Mouse (Mus musculus): ENCODE data around the gene Hnrnpl. TPM values are rescaled to one million over a fixed set of nuclear protein-coding genes. Genes with fewer than 3 reads are reported as not detected.

Gene Hnrnpl
- polyA plus RNA-seq, 1 experiment from 2014 or later, result 312 TPM

DNA sequence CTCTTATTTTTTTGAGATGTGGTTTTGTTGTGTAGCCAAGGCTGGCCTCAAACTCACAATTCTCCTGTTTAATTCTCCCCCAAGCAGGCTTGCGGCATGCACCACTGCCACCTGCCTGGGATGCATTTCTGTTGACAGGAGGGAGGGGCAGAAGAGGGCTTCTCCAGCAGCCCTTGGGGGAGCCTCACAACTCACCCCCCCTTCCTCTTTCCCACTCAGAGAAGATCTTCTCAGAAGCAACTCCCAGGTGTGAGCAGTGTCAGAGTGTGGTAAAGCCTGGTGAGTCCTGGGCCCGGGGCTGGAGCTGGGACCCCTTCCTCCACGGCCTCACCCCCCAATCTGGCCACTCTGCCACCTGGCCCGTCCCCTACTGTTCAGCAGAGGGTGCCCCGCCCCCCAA, 23.2 kb upstream of the Hnrnpl start:
- Histone ChIP-seq H3K36me3 (ENCODE audit: control insufficient read depth, insufficient read depth, low read length) (0 out of 2 replicates have a peak, but pooled peaks cover 2% of the 10 kb centered on the region), H3K27ac (ENCODE audit: low read depth, low read length) (no peak overlapping the region), H3K9me3 (ENCODE audit: control insufficient read depth, low read length) (no peaks in the 10 kb centered on the region), H3K4me2 (replicated peaks; ENCODE audit: low read depth, low read length) (no peak overlapping the region), H3K9ac (ENCODE audit: low read depth, low read length) (no peak overlapping the region), H3K4me1 (replicated peaks; ENCODE audit: control insufficient read depth, insufficient read depth, low read length) (peaks cover 2% of the 10 kb centered on the region; the same call in 1 of the 2 replicates), H3K4me3 (ENCODE audit: low read depth, low read length) (no peak overlapping the region), H3K27me3 (ENCODE audit: control insufficient read depth, insufficient read depth, low read length) (no peaks in the 10 kb centered on the region)
- WGBS, result 71% methylated on average over 4 of the region's 5 CpGs
- ATAC-seq (ENCODE audit: low FRiP score) (no peak), DNase-seq (ENCODE audit: low spot score) (no peak)

DNA sequence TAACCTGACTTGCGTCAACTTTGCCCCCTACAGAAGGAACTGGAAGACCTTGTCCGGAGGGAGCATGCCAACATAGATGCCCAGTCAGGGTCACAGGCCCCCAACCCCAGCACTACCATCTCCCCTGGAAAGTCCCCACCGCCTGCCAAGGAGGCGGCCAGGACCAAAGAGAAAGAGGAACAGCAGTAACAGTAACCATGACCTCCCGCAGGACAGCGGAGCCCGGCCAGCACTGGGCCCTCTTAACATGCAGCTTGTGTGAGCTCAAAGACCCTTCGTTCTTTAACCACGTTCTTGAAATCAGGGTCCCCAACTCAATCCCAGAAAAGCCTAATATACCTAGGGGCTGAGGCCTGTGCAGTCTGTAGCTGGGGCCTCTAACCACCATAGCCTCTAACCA, 20.5 kb upstream of the Hnrnpl start:
- DNase-seq (ENCODE audit: low spot score), result no peak
- no peak for ATAC-seq (ENCODE audit: low FRiP score)
- Histone ChIP-seq H3K4me2 (replicated peaks; ENCODE audit: low read depth, low read length) (no peak overlapping the region), H3K9ac (ENCODE audit: low read depth, low read length) (no peak overlapping the region), H3K27ac (ENCODE audit: low read depth, low read length) (no peak overlapping the region), H3K4me3 (ENCODE audit: low read depth, low read length) (no peak overlapping the region), H3K27me3 (ENCODE audit: control insufficient read depth, insufficient read depth, low read length) (no peaks in the 10 kb centered on the region), H3K36me3 (ENCODE audit: control insufficient read depth, insufficient read depth, low read length) (0 out of 2 replicates have a peak, but pooled peaks cover 2% of the 10 kb centered on the region), H3K4me1 (replicated peaks; ENCODE audit: control insufficient read depth, insufficient read depth, low read length) (no peaks in the 10 kb centered on the region; the same call in 1 of the 2 replicates), H3K9me3 (ENCODE audit: control insufficient read depth, low read length) (no peaks in the 10 kb centered on the region)
- 89% methylated on average over 8 of the region's 9 CpGs for WGBS

DNA sequence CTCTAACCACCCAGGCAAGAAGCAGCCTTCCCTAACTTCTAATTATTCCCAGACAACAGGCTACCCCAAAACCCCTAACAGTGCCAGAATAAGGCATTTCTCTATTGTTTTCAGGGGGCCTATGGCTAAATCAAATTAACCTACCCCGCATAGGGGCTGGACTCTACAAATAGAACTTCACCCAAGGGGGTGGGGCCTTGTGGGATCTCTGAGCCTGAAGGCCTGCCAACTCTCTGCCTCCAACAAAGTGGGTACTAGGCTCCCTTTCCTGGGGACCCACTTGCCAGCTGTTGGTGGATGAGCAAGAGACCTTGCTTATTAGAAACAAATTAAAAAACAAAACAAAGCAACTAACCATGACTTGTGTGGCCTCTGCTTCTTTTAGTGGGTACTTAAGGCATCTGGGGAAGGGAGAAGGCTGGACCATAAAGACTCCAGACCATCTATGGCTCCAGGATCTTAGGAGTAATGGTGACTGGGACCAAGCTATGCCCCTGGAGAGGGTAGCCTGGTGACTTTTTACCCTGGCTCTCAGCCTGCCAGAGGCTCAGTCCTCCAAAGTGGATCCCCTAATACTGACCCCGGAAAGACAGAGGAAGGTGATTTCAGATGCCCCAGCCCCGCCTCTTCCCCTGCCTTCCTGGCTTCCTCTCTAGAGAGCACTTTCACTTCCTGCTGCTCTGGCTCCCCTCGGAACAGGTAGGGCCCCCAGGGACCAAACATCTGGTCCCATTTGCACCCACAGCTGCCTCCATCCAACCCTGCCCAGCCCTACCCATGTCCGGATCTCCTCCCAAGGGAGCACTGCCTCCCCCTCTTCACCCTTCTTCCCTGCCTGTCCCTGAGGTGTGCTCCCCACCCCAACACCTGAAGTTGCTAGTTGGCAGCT, 19.8 kb upstream of the Hnrnpl start, which contains the start of gene Rinl:
Rinl (plus strand) TSS at position 663 of the 889 bp plus-strand sequence.
- Histone ChIP-seq H3K27ac (ENCODE audit: low read depth, low read length) (no peak within 1 kb of the TSS), H3K9ac (ENCODE audit: low read depth, low read length) (no peak within 1 kb of the TSS), H3K4me3 (ENCODE audit: low read depth, low read length) (no peak within 1 kb of the TSS), H3K27me3 (ENCODE audit: control insufficient read depth, insufficient read depth, low read length) (no peaks in the 10 kb centered on the region), H3K36me3 (ENCODE audit: control insufficient read depth, insufficient read depth, low read length) (0 out of 2 replicates have a peak, but pooled peaks cover 2% of the 10 kb centered on the region), H3K9me3 (ENCODE audit: control insufficient read depth, low read length) (no peaks in the 10 kb centered on the region), H3K4me2 (replicated peaks; ENCODE audit: low read depth, low read length) (no peak within 1 kb of the TSS), H3K4me1 (replicated peaks; ENCODE audit: control insufficient read depth, insufficient read depth, low read length) (no peaks in the 10 kb centered on the region; the same call in 1 of the 2 replicates)
- WGBS, result 78% methylated on average over 5 of the region's 5 CpGs
- no peak for ATAC-seq (ENCODE audit: low FRiP score)
- DNase-seq (ENCODE audit: low spot score), result no peak

DNA sequence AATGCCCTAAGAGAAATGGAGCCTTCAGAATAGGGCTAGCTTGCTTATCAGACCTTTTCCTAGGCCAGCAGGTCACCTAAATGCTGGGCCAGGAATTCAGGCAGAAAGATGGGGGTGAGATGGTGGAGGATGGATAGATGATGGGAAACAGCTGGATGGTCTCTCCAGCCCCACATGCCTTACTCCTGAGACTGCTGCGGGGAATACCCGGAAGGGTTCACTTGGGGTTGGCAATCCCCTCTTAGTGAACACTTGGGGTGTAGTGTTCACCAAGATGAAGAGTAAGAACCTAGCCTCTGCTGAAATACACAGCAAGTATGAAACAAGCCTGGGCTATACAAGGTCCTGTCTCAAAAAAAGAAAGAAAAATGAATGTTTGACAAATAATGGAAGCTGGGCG, 19.1 kb upstream of the Hnrnpl start:
- Histone ChIP-seq H3K4me2 (replicated peaks; ENCODE audit: low read depth, low read length) (no peak overlapping the region), H3K4me1 (replicated peaks; ENCODE audit: control insufficient read depth, insufficient read depth, low read length) (no peaks in the 10 kb centered on the region; the same call in 1 of the 2 replicates), H3K36me3 (ENCODE audit: control insufficient read depth, insufficient read depth, low read length) (0 out of 2 replicates have a peak, but pooled peaks cover 2% of the 10 kb centered on the region), H3K27ac (ENCODE audit: low read depth, low read length) (no peak overlapping the region), H3K9ac (ENCODE audit: low read depth, low read length) (no peak overlapping the region), H3K9me3 (ENCODE audit: control insufficient read depth, low read length) (no peaks in the 10 kb centered on the region), H3K4me3 (ENCODE audit: low read depth, low read length) (no peak overlapping the region), H3K27me3 (ENCODE audit: control insufficient read depth, insufficient read depth, low read length) (no peaks in the 10 kb centered on the region)
- DNase-seq (ENCODE audit: low spot score) (no peak), ATAC-seq (ENCODE audit: low FRiP score) (no peak)
- WGBS, result 80% methylated on average over 3 of the region's 3 CpGs

DNA sequence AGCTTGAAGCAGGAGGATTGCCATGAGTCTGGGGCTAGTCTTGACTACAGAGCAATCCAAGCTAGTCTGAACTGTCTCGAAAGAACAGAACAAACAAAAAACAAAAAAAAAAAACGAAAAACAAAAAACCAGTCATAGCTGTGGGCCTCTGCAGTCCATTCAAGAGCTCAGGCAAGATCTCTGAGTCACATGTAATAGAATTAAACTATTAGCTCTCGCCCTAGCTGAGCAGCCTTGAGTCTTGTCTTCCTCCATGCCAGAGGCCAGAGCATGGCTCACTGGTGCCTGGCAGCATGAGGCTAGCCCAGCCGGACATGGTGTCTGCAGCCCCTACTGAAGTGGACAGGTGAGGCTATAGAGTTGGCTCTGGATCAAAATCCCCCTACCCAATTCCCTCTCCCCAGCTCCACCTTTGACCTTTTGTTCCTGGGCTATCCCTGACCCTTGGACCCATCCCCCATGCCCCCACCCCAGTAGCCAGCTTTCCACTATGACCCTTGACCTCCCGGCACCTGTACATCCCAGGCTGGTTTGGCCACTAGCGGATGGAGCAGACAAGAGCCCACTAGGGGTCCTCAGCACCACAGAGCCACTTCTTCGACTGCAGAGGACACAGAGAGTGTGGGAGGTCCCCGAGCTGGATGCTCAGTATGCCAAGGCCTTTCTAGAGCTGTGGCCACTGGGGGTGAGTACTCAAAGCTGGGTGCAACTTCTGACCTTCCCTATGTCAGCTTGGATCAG, 18.1 kb upstream of the Hnrnpl start:
- 45% methylated on average over 8 of the region's 8 CpGs for WGBS
- no peak for ATAC-seq (ENCODE audit: low FRiP score)

DNA sequence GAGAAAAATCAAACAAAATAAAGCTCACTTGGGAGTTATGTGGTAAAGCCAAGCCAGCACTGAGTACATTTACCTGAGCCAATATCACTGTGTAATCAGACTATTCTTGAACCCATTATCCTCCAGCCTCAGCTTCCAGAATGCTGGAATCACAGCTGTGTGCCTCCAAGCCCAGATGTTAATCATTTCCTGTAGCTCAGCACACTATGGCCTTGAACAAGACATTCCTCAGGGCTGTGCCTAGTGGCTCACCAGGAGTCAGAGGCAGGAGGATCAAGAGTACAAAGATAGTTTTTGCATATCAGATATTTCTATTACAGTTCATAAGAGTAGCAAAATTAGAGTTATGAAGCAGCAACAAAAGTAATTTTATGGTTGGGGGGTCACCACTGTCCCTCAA, 16.6 kb upstream of the Hnrnpl start:
- Histone ChIP-seq H3K9me3 (ENCODE audit: control insufficient read depth, low read length) (no peaks in the 10 kb centered on the region), H3K36me3 (ENCODE audit: control insufficient read depth, insufficient read depth, low read length) (0 out of 2 replicates have a peak, but pooled peaks cover 2% of the 10 kb centered on the region), H3K9ac (ENCODE audit: low read depth, low read length) (no peak overlapping the region), H3K27me3 (ENCODE audit: control insufficient read depth, insufficient read depth, low read length) (no peaks in the 10 kb centered on the region), H3K4me1 (replicated peaks; ENCODE audit: control insufficient read depth, insufficient read depth, low read length) (no peaks in the 10 kb centered on the region; the same call in 1 of the 2 replicates), H3K27ac (ENCODE audit: low read depth, low read length) (no peak overlapping the region), H3K4me2 (replicated peaks; ENCODE audit: low read depth, low read length) (no peak overlapping the region), H3K4me3 (ENCODE audit: low read depth, low read length) (no peak overlapping the region)
- ATAC-seq (ENCODE audit: low FRiP score) (no peak), DNase-seq (ENCODE audit: low spot score) (no peak)

More for the DNA sequence above, 18.1 kb upstream of the Hnrnpl start:
- Histone ChIP-seq H3K4me2 (replicated peaks; ENCODE audit: low read depth, low read length) (no peak overlapping the region), H3K27ac (ENCODE audit: low read depth, low read length) (no peak overlapping the region), H3K9me3 (ENCODE audit: control insufficient read depth, low read length) (no peaks in the 10 kb centered on the region), H3K4me3 (ENCODE audit: low read depth, low read length) (no peak overlapping the region), H3K36me3 (ENCODE audit: control insufficient read depth, insufficient read depth, low read length) (0 out of 2 replicates have a peak, but pooled peaks cover 2% of the 10 kb centered on the region), H3K4me1 (replicated peaks; ENCODE audit: control insufficient read depth, insufficient read depth, low read length) (no peaks in the 10 kb centered on the region; the same call in 1 of the 2 replicates), H3K27me3 (ENCODE audit: control insufficient read depth, insufficient read depth, low read length) (no peaks in the 10 kb centered on the region), H3K9ac (ENCODE audit: low read depth, low read length) (no peak overlapping the region)
- peak; percentile 33 for DNase-seq (ENCODE audit: low spot score)

DNA sequence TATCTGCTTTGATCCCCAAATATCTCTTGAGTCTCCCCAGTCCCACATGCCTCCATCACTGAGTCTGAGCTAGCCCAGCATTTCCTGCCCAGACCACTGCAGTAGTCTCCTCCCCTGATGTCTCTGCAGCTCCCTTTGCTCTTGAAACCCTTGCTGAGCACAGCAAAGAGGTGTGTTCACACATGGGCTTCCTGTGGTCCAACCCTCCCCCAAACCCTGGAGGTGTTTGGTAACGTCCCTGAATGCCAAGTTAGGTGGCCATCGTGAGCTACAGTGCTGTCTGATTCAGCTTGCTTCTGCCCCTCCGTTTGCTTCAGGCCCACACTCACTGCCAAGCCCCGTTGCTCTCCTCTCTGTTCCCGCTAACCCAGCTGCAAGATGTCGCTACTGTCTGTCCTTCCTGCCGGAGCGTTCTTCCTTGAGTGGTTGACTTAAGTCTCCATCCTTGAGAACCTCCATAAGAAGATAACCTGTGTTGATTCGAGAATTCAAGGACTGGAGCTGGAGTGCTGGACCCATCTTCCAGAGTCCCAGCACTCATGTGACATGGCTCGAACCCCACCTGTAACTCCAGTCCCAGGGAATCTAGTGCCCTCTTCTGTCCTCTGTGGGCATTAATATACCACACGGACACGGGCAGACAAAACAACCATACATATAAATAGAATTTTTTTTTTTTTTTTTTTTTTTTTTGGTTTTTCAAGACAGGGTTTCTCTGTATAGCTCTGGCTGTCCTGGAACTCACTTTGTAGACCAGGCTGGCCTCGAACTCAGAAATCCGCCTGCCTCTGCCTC, 15.8 kb upstream of the Hnrnpl start:
- no peak for DNase-seq (ENCODE audit: low spot score)
- no peak overlapping the region for H3K27ac ChIP-seq (ENCODE audit: low read depth, low read length)
- ATAC-seq (ENCODE audit: low FRiP score), result no peak
- H3K4me3 ChIP-seq (ENCODE audit: low read depth, low read length), result no peak overlapping the region
- WGBS, result 80% methylated on average over 12 of the region's 14 CpGs
- no peaks in the 10 kb centered on the region for H3K9me3 ChIP-seq (ENCODE audit: control insufficient read depth, low read length)
- H3K36me3 ChIP-seq (ENCODE audit: control insufficient read depth, insufficient read depth, low read length), result no peaks in the 10 kb centered on the region
- H3K4me2 ChIP-seq (replicated peaks; ENCODE audit: low read depth, low read length), result no peak overlapping the region
- no peaks in the 10 kb centered on the region; the same call in 1 of the 2 replicates for H3K4me1 ChIP-seq (replicated peaks; ENCODE audit: control insufficient read depth, insufficient read depth, low read length)
- H3K27me3 ChIP-seq (ENCODE audit: control insufficient read depth, insufficient read depth, low read length), result no peaks in the 10 kb centered on the region
- no peak overlapping the region for H3K9ac ChIP-seq (ENCODE audit: low read depth, low read length)

DNA sequence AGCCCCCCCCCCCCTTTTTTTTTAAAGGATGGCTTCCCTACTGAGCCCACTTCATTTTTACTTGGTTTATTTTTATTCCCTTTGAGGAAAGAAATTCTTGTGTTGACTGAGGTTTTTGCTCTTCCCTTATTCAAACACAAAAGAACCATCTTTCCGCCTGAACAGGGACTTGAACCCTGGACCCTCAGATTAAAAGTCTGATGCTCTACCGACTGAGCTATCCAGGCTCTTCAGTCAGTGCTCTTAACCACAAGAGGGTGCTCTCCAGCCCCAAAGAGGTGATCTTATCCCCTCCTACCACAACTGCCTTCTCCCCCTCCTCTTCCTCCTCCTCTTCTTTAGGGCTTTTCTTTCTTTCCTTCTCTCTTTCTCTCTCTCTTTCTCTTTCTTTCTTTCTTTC, 14.5 kb upstream of the Hnrnpl start:
- Histone ChIP-seq H3K27ac (ENCODE audit: low read depth, low read length) (no peak overlapping the region), H3K4me3 (ENCODE audit: low read depth, low read length) (no peak overlapping the region), H3K9me3 (ENCODE audit: control insufficient read depth, low read length) (no peaks in the 10 kb centered on the region), H3K27me3 (ENCODE audit: control insufficient read depth, insufficient read depth, low read length) (no peaks in the 10 kb centered on the region), H3K36me3 (ENCODE audit: control insufficient read depth, insufficient read depth, low read length) (no peaks in the 10 kb centered on the region), H3K4me2 (replicated peaks; ENCODE audit: low read depth, low read length) (no peak overlapping the region), H3K4me1 (replicated peaks; ENCODE audit: control insufficient read depth, insufficient read depth, low read length) (no peaks in the 10 kb centered on the region; the same call in 1 of the 2 replicates), H3K9ac (ENCODE audit: low read depth, low read length) (no peak overlapping the region)
- WGBS, result 31% methylated on average over 2 of the region's 2 CpGs
- ATAC-seq (ENCODE audit: low FRiP score) (no peak), DNase-seq (ENCODE audit: low spot score) (no peak)
